Mouse (Mus musculus): ENCODE results near the gene Tead1.

- TF ChIP-seq POLR2A (IDR thresholded peaks at IDR 0.05; ENCODE audit: control insufficient read depth, extremely low read depth, insufficient read depth, low read length, poor library complexity) (no peak), CTCF (IDR thresholded peaks at IDR 0.05; ENCODE audit: borderline replicate concordance, control insufficient read depth, extremely low read depth, insufficient read depth, low read length, poor library complexity) (no peak)
Observed at GRCm38 (mm10) chr7:112679171-112679512, at the start of gene Tead1.
